Mouse (Mus musculus) myocyte (in vitro differentiated cells): ENCODE results near the gene Phpt1. TPM values are rescaled to one million over a fixed set of nuclear protein-coding genes. Genes with fewer than 3 reads are reported as not detected.

Experiments
- H3K27me3 ChIP-seq: one replicate; pipeline ENCODE4 v1.6.1; 2011; ENCODE audit not compliant: control insufficient read depth, insufficient read depth, insufficient read length
- H3K36me3 ChIP-seq: one replicate; pipeline ENCODE4 v1.6.1; 2011; ENCODE audit not compliant: control insufficient read depth, insufficient read depth
- H3K4me2 ChIP-seq: one replicate; pipeline ENCODE4 v1.6.1; 2011; ENCODE audit warnings: low read depth, control low read depth
- H3K4me3 ChIP-seq: one replicate; pipeline ENCODE4 v1.5.1; 2011; ENCODE audit warnings: mild to moderate bottlenecking, control low read depth, moderate library complexity
- H3K79me2 ChIP-seq: one replicate; pipeline ENCODE4 v1.6.1; 2011; ENCODE audit not compliant: control insufficient read depth, insufficient read depth
- H3ac ChIP-seq: one replicate; pipeline ENCODE4 v1.6.1; 2011; ENCODE audit not compliant: control insufficient read depth, insufficient read length
- CEBPB ChIP-seq: IDR thresholded peaks from 2 replicates; pipeline ENCODE4 v1.6.1; 2011; ENCODE audit warnings: mild to moderate bottlenecking, moderate library complexity; ENCODE audit not compliant: poor library complexity, insufficient read depth, severe bottlenecking
- E2F4 ChIP-seq: IDR thresholded peaks from one replicate; pipeline ENCODE4 v1.6.1; 2011; ENCODE audit warnings: mild to moderate bottlenecking, control low read depth, moderate library complexity; ENCODE audit not compliant: insufficient read depth
- MAX ChIP-seq: IDR thresholded peaks from one replicate; pipeline ENCODE4 v1.6.1; 2011; ENCODE audit warnings: low read depth, mild to moderate bottlenecking, control low read depth
- MYOD1 ChIP-seq, 3 experiments: IDR thresholded peaks; one replicate each; pipeline ENCODE4 v1.6.1; 2011; ENCODE audit warnings: control low read depth in 2 of 3, low read depth in 2 of 3, mild to moderate bottlenecking in 2 of 3, moderate library complexity in 1 of 3; ENCODE audit not compliant: insufficient read length in 2 of 3, control insufficient read depth in 1 of 3
- MYOG ChIP-seq, 3 experiments: IDR thresholded peaks; one replicate each; pipeline ENCODE4 v1.6.1; 2011; ENCODE audit warnings: control low read depth in 2 of 3, low read depth in 2 of 3, mild to moderate bottlenecking in 2 of 3; ENCODE audit not compliant: insufficient read length in 2 of 3, control insufficient read depth in 1 of 3, insufficient read depth in 1 of 3
- POLR2A ChIP-seq: IDR thresholded peaks from one replicate; pipeline ENCODE4 v1.6.1; 2011; ENCODE audit warnings: low read depth, mild to moderate bottlenecking, control low read depth, moderate library complexity; ENCODE audit not compliant: insufficient read length
- POLR2AphosphoS2 ChIP-seq: IDR thresholded peaks from one replicate; pipeline ENCODE4 v1.6.1; 2011; ENCODE audit warnings: low read depth, control low read depth; ENCODE audit not compliant: insufficient read length
- REST ChIP-seq: IDR thresholded peaks from one replicate; pipeline ENCODE4 v1.6.1; 2011; ENCODE audit warnings: mild to moderate bottlenecking, control low read depth, moderate library complexity; ENCODE audit not compliant: insufficient read depth, insufficient read length
- SRF ChIP-seq: IDR thresholded peaks from one replicate; pipeline ENCODE4 v1.6.1; 2011; ENCODE audit warnings: low read depth; ENCODE audit not compliant: control insufficient read depth, insufficient read length
- TCF12 ChIP-seq: IDR thresholded peaks from one replicate; pipeline ENCODE4 v1.6.1; 2011; ENCODE audit warnings: mild to moderate bottlenecking, control low read depth; ENCODE audit not compliant: poor library complexity, insufficient read depth, severe bottlenecking
- TCF3 ChIP-seq: IDR thresholded peaks from one replicate; pipeline ENCODE4 v1.6.1; 2011; ENCODE audit warnings: low read depth, control low read depth; ENCODE audit not compliant: insufficient read length
- USF1 ChIP-seq: IDR thresholded peaks from one replicate; pipeline ENCODE4 v1.6.1; 2011; ENCODE audit warnings: low read depth, mild to moderate bottlenecking, control low read depth, moderate library complexity
- polyA plus RNA-seq: library from polyadenylated mRNA; unstranded; fragments of >200 nt; fragmentation: generic; extraction: Trizol; gene quantifications from one replicate; pipeline ENCODE4 v1.2.1, GENCODE M21; 2012; ENCODE audit warnings: missing spikeins

Phpt1 gene
- polyA plus RNA-seq, 1 experiment = 108 TPM

DNA sequence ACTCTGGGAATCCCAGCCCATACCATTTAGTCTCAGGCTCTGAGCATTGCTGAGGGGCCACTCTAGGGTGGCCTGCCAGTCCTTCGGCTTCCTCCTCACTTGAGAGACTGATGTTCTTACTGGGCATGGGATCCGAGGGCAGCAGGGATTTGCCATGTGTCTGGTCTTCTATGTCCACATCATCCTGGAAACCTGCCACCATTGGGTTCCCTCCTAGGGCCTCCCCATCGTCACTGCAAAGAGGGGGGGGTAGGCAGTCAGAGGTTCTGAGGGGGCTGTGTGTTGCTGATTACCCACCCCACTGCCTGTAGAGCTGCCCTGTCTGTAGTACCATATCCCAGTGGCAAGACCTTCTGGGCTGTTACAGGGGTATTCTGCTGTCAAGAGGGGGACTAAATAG lies 10.6 kb upstream of the Phpt1 start:
- Histone ChIP-seq H3K36me3 (peaks cover 12% of the 10 kb centered on the region), H3K27me3 (no peaks in the 10 kb centered on the region), H3K4me2 (no peak overlapping the region), H3K79me2 (no peaks in the 10 kb centered on the region), H3ac (no peak overlapping the region), H3K4me3 (no peak overlapping the region)
- TF ChIP-seq SRF (no peak), TCF12 (no peak), POLR2AphosphoS2 (no peak), MAX (no peak), USF1 (no peak)

DNA sequence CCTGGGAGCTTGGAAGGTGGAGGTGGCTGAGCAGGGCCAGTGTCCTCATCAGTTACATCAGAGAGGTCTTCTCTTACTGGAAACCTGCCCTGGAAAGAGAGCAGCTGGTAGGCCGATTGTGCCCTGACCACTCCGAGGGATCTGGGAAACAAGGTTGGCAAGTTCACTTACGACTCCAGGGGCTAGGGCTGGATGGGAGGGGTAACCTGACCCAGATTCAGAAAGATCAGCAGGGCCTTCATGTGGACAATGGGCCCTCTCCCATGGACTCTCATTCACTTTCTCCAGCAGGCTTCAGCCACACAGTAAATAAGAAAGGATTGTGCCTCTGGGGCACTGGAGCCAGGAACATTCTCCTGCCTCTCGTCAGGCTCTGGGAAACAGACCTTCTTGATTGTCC lies 9.8 kb upstream of the Phpt1 start:
- Histone ChIP-seq H3K36me3 (peaks cover 8% of the 10 kb centered on the region), H3K79me2 (no peaks in the 10 kb centered on the region), H3K4me2 (no peak overlapping the region), H3K4me3 (no peak overlapping the region), H3K27me3 (no peaks in the 10 kb centered on the region), H3ac (no peak overlapping the region)
- no peak for TF ChIP-seq REST
- no peak for TF ChIP-seq MAX
- TF ChIP-seq TCF12 = no peak
- TF ChIP-seq USF1 = no peak
- TF ChIP-seq MYOG (IDR thresholded peaks at IDR 0.05; ENCODE audit: control insufficient read depth in 1 of 3, insufficient read depth in 1 of 3, insufficient read length in 2 of 3, low read depth in 2 of 3) = no peak
- no peak for TF ChIP-seq TCF3
- TF ChIP-seq MYOD1 (IDR thresholded peaks at IDR 0.05; ENCODE audit: control insufficient read depth in 1 of 3, insufficient read length in 2 of 3, low read depth in 2 of 3) = no peak

DNA sequence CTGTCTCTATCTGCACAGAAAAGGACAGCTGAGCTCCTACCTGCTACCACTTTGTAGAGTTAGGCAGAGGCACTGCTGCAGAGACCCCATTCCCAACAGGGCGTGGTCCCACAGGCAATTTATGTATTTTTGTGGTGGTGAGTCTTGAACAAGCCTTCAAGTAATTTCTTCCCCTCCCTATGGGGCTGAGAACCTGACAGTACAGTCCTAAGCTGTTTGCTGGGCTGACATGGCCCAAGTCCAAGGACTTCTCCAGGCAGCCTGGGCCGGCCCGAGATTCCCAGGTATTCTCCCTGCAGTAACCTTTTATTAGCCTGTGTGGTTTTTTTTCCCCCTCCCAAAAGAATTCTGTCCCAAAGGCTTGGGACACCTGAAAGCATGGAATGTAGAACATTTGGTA lies 9.1 kb upstream of the Phpt1 start:
- no peak overlapping the region for H3K4me3 ChIP-seq
- no peak overlapping the region for H3ac ChIP-seq
- H3K27me3 ChIP-seq = no peaks in the 10 kb centered on the region
- no peak overlapping the region for H3K4me2 ChIP-seq
- no peaks in the 10 kb centered on the region for H3K79me2 ChIP-seq
- no peak for TF ChIP-seq TCF3
- no peak for TF ChIP-seq MYOG (IDR thresholded peaks at IDR 0.05; ENCODE audit: control insufficient read depth in 1 of 3, insufficient read depth in 1 of 3, insufficient read length in 2 of 3, low read depth in 2 of 3)
- TF ChIP-seq MYOD1 (IDR thresholded peaks at IDR 0.05; ENCODE audit: control insufficient read depth in 1 of 3, insufficient read length in 2 of 3, low read depth in 2 of 3) = no peak
- TF ChIP-seq POLR2A = no peak
- TF ChIP-seq E2F4 = no peak
- no peak for TF ChIP-seq POLR2AphosphoS2
- TF ChIP-seq CEBPB = no peak
- TF ChIP-seq USF1 = no peak
- no peak for TF ChIP-seq SRF
- TF ChIP-seq TCF12 = no peak
- no peak for TF ChIP-seq REST
- peaks cover 5% of the 10 kb centered on the region for H3K36me3 ChIP-seq

DNA sequence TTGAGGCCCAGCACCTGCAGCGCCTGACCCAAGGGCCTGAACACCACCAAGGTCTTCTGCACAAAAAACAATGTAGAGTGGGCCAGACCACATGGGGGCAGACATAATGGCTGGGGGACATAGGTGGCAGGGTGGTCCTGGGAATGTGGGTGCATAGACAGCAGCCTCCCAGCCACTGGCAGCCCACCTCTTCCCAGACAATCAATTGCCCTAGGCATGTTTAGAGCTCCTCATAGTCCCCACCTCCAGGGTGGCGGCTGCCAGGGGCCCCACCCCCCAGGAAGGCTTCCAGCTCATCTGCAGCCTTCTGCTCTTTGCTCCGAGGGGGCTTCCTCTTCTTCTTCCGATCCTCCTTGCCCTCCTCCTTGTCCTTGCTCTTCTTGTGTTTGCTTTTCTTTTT lies 8.5 kb upstream of the Phpt1 start:
- H3K79me2 ChIP-seq = no peaks in the 10 kb centered on the region
- H3K36me3 ChIP-seq = peaks cover 5% of the 10 kb centered on the region
- no peak overlapping the region for H3K4me2 ChIP-seq
- H3ac ChIP-seq = no peak overlapping the region
- TF ChIP-seq TCF12 = no peak
- TF ChIP-seq POLR2AphosphoS2 = peak; percentile 71
- no peak for TF ChIP-seq E2F4
- no peak for TF ChIP-seq MAX
- H3K4me3 ChIP-seq = no peak overlapping the region
- no peaks in the 10 kb centered on the region for H3K27me3 ChIP-seq

DNA sequence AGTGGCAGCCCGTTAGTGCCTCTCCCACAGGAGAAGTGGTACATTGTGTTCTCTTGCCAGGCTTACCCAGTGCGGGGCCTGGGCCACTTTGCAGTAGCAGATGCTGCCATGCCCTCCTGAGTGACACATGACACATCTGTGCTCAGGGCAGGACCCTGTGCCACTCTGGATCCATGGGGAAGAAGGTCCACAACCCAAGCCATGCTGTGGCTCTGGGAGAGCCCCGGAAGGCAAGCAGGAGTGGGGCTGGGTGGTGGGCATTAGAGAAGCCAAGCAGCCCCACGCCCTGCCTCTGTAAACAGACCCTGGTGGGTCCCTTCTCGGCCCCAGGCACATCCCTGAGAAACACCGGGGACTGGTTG lies 8.1 kb upstream of the Phpt1 start:
- no peak overlapping the region for H3K4me3 ChIP-seq
- no peaks in the 10 kb centered on the region for H3K27me3 ChIP-seq
- H3K4me2 ChIP-seq = no peak overlapping the region
- H3K79me2 ChIP-seq = no peaks in the 10 kb centered on the region
- TF ChIP-seq E2F4 (no peak), SRF (no peak), USF1 (no peak), TCF12 (no peak), CEBPB (no peak), MAX (no peak), TCF3 (no peak)
- H3ac ChIP-seq = no peak overlapping the region
- H3K36me3 ChIP-seq = peaks cover 5% of the 10 kb centered on the region
